Mouse (Mus musculus) bone marrow, adult 2 months (tissue): ENCODE data around the gene Rps18.
A peak's percentile ranks its signal among the peaks of the same experiment; 100 is the strongest.

Experiments used
- CTCF ChIP-seq: fragments of 200-500 bp; IDR thresholded peaks from 2 replicates; pipeline ENCODE4 v1.5.1; 2011; ENCODE audit warnings: low read length, control low read depth; ENCODE audit not compliant: control insufficient read depth, insufficient read depth
- POLR2A ChIP-seq: fragments of 200-500 bp; IDR thresholded peaks from 2 replicates; pipeline ENCODE4 v1.6.1; 2011; ENCODE audit warnings: low read depth, mild to moderate bottlenecking, control low read depth, low read length, borderline replicate concordance; ENCODE audit not compliant: control insufficient read depth

GRCm38 (mm10) chr17:33914969-33915391, 40.8 kb downstream of the Rps18 start:
- peak; percentile 23; the same call in 1 of the 2 replicates for TF ChIP-seq CTCF
- no peak for TF ChIP-seq POLR2A
